Mouse (Mus musculus): Measurements from ENCODE around the gene 4930519P11Rik. TPM values are rescaled to one million over a fixed set of nuclear protein-coding genes. Genes with fewer than 3 reads are reported as not detected.

The 4930519P11Rik gene
- polyA plus RNA-seq (2012), result 1.0 and 1.7 TPM in 2 replicates

GRCm38 (mm10) chr2:154613118-154614115, at the start of gene 4930519P11Rik, which contains the start of gene Zfp341:
Gene 4930519P11Rik (minus strand): TSS chr2:154613437.
Gene Zfp341 (plus strand): TSS chr2:154613297.
- TF ChIP-seq GATA1 (IDR thresholded peaks at IDR 0.05; ENCODE audit: low read length), result no peak

GRCm38 (mm10) chr2:154659531-154660074, 46.4 kb upstream of the 4930519P11Rik start:
- TF ChIP-seq GATA1 (IDR thresholded peaks at IDR 0.05; ENCODE audit: low read length), result no peak

GRCm38 (mm10) chr2:154659070-154659469, 45.8 kb upstream of the 4930519P11Rik start:
- no peak for TF ChIP-seq GATA1 (IDR thresholded peaks at IDR 0.05; ENCODE audit: low read length)

- no peak for TF ChIP-seq GATA1 (IDR thresholded peaks at IDR 0.05; ENCODE audit: low read length)
These were observed 44.4 kb upstream of the 4930519P11Rik start for GRCm38 (mm10) chr2:154657486-154658237.

- no peak for TF ChIP-seq GATA1 (IDR thresholded peaks at IDR 0.05; ENCODE audit: low read length)
These were observed 43.7 kb upstream of the 4930519P11Rik start for GRCm38 (mm10) chr2:154656710-154657485.

GRCm38 (mm10) chr2:154655878-154656414, 42.7 kb upstream of the 4930519P11Rik start:
- TF ChIP-seq GATA1 (IDR thresholded peaks at IDR 0.05; ENCODE audit: low read length), result no peak

GRCm38 (mm10) chr2:154654976-154655375, 41.7 kb upstream of the 4930519P11Rik start:
- no peak for TF ChIP-seq GATA1 (IDR thresholded peaks at IDR 0.05; ENCODE audit: low read length)

GRCm38 (mm10) chr2:154651363-154651762, 38.1 kb upstream of the 4930519P11Rik start, which contains the start of gene Chmp4b:
Gene Chmp4b (plus strand): TSS chr2:154651705.
- TF ChIP-seq GATA1 (IDR thresholded peaks at IDR 0.05; ENCODE audit: low read length), result no peak

- no peak for TF ChIP-seq GATA1 (IDR thresholded peaks at IDR 0.05; ENCODE audit: low read length)
These were observed 37.2 kb upstream of the 4930519P11Rik start for GRCm38 (mm10) chr2:154650404-154650803.

GRCm38 (mm10) chr2:154648086-154648485, 34.8 kb upstream of the 4930519P11Rik start:
- TF ChIP-seq GATA1 (IDR thresholded peaks at IDR 0.05; ENCODE audit: low read length), result no peak

GRCm38 (mm10) chr2:154646634-154647033, 33.4 kb upstream of the 4930519P11Rik start:
- TF ChIP-seq GATA1 (IDR thresholded peaks at IDR 0.05; ENCODE audit: low read length), result no peak

GRCm38 (mm10) chr2:154642712-154643385, 29.6 kb upstream of the 4930519P11Rik start:
- TF ChIP-seq GATA1 (IDR thresholded peaks at IDR 0.05; ENCODE audit: low read length), result no peak

GRCm38 (mm10) chr2:154642005-154642459, 28.8 kb upstream of the 4930519P11Rik start:
- TF ChIP-seq GATA1 (IDR thresholded peaks at IDR 0.05; ENCODE audit: low read length), result no peak

- TF ChIP-seq GATA1 (IDR thresholded peaks at IDR 0.05; ENCODE audit: low read length), result no peak
These were observed 27.9 kb upstream of the 4930519P11Rik start for GRCm38 (mm10) chr2:154641176-154641575.

All from G1E-ER4 (cell line).